Mouse (Mus musculus) kidney, embryonic 16.5 days (tissue): ENCODE data around the gene Lypla2. TPM values are rescaled to one million over a fixed set of nuclear protein-coding genes. Genes with fewer than 3 reads are reported as not detected.

Experiments
- ATAC-seq: fragments of 200-750 bp; cut with Nextera tagmentation; 2 replicates; pipeline ENCODE4 v1.8.0; 2017; ENCODE audit warnings: moderate TSS enrichment; ENCODE audit not compliant: low FRiP score, low TSS enrichment
- H3K27ac ChIP-seq: fragments of 300-500 bp; sonication (generic); 2 replicates; pipeline ENCODE4 v1.5.1; 2014; ENCODE audit warnings: low read length
- H3K27me3 ChIP-seq: fragments of 300-500 bp; sonication (generic); 2 replicates; pipeline ENCODE4 v1.6.1; 2014; ENCODE audit warnings: low read length, control low read depth, mixed read lengths; ENCODE audit not compliant: insufficient read depth
- H3K36me3 ChIP-seq: fragments of 300-500 bp; sonication (generic); 2 replicates; pipeline ENCODE4 v1.6.1; 2014; ENCODE audit warnings: low read length, control low read depth, mixed read lengths; ENCODE audit not compliant: insufficient read depth
- H3K4me1 ChIP-seq: fragments of 300-500 bp; sonication (generic); 2 replicates; pipeline ENCODE4 v1.6.1; 2014; ENCODE audit warnings: low read length, control low read depth, mixed read lengths; ENCODE audit not compliant: insufficient read depth
- H3K4me2 ChIP-seq: fragments of 300-500 bp; sonication (generic); replicated peaks from 2 replicates; pipeline ENCODE4 v1.6.1; 2014; ENCODE audit warnings: low read depth, low read length
- H3K4me3 ChIP-seq: fragments of 300-500 bp; sonication (generic); 2 replicates; pipeline ENCODE4 v1.5.1; 2014; ENCODE audit warnings: mild to moderate bottlenecking, low read length
- H3K9ac ChIP-seq: fragments of 300-500 bp; sonication (generic); replicated peaks from 2 replicates; pipeline ENCODE4 v1.6.1; 2014; ENCODE audit warnings: low read length
- H3K9me3 ChIP-seq: fragments of 300-500 bp; sonication (generic); 2 replicates; pipeline ENCODE4 v1.6.1; 2016; ENCODE audit warnings: low read length, control low read depth
- WGBS: fragments of 180-500 bp; shearing (Covaris S2); extraction: QIAGEN DNeasy Blood & Tissue Kit; methylation state at CpG from one replicate; pipeline ENCODE4 v1.1.7; 2014; 5-methylcytosine and 5-hydroxymethylcytosine counted together
- polyA plus RNA-seq: library from polyadenylated mRNA; unstranded; fragments of >200 nt; fragmentation: Nextera tagmentation; extraction: Ambion mirVana; gene quantifications from 2 replicates; pipeline ENCODE4 v1.2.1, GENCODE M21; 2015

Lypla2 gene
- polyA plus RNA-seq, 1 experiment from 2014 or later = 147 TPM

DNA sequence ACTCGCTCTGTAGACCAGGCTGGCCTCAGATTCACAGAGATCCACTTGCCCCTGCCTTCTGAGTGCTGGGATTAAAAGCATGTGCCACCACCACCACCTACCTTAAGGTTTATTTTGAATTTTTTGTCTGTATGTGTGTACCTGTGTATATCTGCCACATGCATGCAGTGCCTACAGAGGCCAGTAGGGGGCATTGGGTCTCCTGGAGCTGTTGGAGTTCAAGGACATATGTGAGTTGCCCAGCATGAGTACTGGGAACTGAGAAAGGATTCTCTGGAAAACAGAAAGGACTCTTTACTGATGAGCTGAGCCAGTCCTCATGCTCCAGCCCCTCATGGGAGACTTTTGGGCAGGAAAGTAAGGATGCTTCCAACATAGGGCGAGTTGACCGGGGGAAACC, 20.9 kb downstream of the Lypla2 start:
- Histone ChIP-seq H3K4me2 (no peak overlapping the region), H3K27ac (no peak overlapping the region), H3K9me3 (no peaks in the 10 kb centered on the region), H3K4me1 (peaks cover 15% of the 10 kb centered on the region), H3K36me3 (peaks cover 29% of the 10 kb centered on the region), H3K27me3 (no peaks in the 10 kb centered on the region), H3K9ac (no peak overlapping the region), H3K4me3 (no peak overlapping the region)
- no peak for ATAC-seq
- WGBS = 96% methylated on average over 3 of the region's 3 CpGs

DNA sequence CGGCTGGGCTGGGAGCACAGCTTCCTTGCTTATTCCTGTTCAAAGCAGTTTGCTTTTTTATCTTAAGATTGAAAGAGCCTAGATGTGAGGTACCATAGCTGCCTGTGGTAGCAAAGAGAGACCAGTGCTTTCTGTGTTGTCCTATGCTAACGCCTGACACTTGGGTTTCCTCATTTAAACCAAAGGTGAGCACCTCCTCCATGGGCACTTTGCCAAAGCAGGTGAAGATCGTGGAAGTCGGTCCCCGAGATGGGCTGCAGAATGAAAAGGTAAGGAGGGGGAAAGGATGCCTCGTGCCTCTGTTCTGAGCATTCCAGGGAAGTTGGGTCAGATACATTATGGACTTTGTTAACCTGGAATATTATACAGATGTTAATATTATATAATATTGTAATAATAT, 22.1 kb downstream of the Lypla2 start:
- no peaks in the 10 kb centered on the region for H3K9me3 ChIP-seq
- 0 out of 2 replicates have a peak overlapping the region, but pooled peaks have one; percentile 14 for H3K27ac ChIP-seq

DNA sequence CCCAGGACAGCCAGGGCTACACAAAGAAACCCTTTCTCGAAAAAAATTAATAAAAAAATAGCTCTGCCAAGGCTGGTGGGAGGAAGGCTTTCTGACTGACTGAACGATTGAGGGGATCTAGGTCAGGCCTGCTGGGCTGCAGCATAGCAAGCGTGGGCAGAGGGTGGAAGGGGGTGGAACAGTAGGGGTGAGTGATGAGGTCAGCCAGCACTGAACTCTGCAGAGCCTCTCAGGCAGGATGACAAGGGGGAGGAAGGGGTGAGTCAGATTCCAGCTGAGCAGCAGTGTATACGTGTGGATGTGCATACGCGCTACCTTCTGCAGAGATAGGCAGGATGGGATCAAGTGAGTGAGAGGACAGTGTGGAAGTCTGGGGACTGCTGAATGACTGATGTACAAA, 22.5 kb downstream of the Lypla2 start:
- H3K27ac ChIP-seq = no peak overlapping the region
- H3K9me3 ChIP-seq = no peaks in the 10 kb centered on the region
- peak; percentile 32; the same call in 1 of the 2 replicates for ATAC-seq
- H3K9ac ChIP-seq = no peak overlapping the region
- H3K36me3 ChIP-seq = peaks cover 20% of the 10 kb centered on the region
- H3K4me2 ChIP-seq = no peak overlapping the region
- no peaks in the 10 kb centered on the region for H3K27me3 ChIP-seq
- WGBS = 36% methylated on average over 6 of the region's 6 CpGs
- H3K4me3 ChIP-seq = no peak overlapping the region
- H3K4me1 ChIP-seq = peaks cover 21% of the 10 kb centered on the region

More for the DNA sequence above, 22.1 kb downstream of the Lypla2 start:
- 77% methylated on average over 6 of the region's 6 CpGs for WGBS
- no peak overlapping the region for H3K4me2 ChIP-seq
- peaks cover 22% of the 10 kb centered on the region for H3K36me3 ChIP-seq
- no peak overlapping the region for H3K9ac ChIP-seq
- no peaks in the 10 kb centered on the region for H3K27me3 ChIP-seq
- H3K4me3 ChIP-seq = no peak overlapping the region
- ATAC-seq = no peak
- H3K4me1 ChIP-seq = peaks cover 21% of the 10 kb centered on the region

DNA sequence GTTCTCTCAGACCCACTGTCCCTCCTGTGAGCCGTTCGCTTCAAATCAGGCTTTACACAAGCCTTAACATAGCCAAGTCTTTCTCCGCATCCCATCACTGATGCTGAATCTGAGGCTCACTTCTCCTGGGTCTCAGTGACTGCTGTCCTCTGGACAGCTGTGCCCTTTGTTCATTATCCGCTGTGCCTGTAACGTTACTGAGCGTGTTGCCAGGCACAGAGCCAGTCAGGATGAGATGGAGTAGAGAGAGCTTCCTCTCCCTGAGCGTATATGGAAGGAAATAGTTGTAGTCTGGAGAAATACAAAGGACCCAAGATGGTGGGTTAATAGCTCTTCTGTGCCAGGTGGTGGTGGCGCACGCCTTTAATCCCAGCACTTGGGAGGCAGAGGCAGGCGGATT, 23.0 kb downstream of the Lypla2 start:
- peaks cover 20% of the 10 kb centered on the region for H3K36me3 ChIP-seq
- peaks cover 21% of the 10 kb centered on the region for H3K4me1 ChIP-seq
- H3K9me3 ChIP-seq = no peaks in the 10 kb centered on the region
- no peak overlapping the region for H3K9ac ChIP-seq
- WGBS = 83% methylated on average over 10 of the region's 10 CpGs
- H3K4me3 ChIP-seq = no peak overlapping the region
- H3K27me3 ChIP-seq = no peaks in the 10 kb centered on the region
- no peak overlapping the region for H3K4me2 ChIP-seq
- ATAC-seq = no peak
- H3K27ac ChIP-seq = 0 out of 2 replicates have a peak overlapping the region, but pooled peaks have one; percentile 20

DNA sequence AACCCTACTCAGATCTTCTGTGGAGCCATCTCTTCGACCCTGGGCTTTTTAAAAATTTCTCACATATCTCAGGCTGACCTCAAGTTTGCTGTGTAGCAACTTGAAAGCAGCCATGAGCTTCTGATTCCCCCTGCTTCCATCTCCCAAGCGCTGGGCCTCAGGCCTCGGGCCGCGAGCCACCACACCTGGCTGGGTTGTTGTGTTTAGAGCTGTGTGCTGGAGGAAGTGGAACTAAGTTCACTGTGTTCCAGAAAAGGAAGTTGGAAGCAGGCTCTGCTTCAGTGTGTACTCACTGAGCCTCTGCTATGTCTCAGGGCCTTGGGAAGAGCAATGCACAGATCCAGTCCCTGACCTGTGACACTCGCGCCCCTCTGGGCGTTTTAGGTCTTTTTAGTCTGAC, 24.3 kb downstream of the Lypla2 start:
- peaks cover 18% of the 10 kb centered on the region for H3K36me3 ChIP-seq
- H3K27me3 ChIP-seq = no peaks in the 10 kb centered on the region
- H3K4me2 ChIP-seq = no peak overlapping the region
- H3K4me3 ChIP-seq = no peak overlapping the region
- H3K9ac ChIP-seq = no peak overlapping the region
- H3K4me1 ChIP-seq = peaks cover 24% of the 10 kb centered on the region
- no peak overlapping the region for H3K27ac ChIP-seq
- no peak for ATAC-seq
- WGBS = 88% methylated on average over 8 of the region's 8 CpGs
- H3K9me3 ChIP-seq = no peaks in the 10 kb centered on the region

DNA sequence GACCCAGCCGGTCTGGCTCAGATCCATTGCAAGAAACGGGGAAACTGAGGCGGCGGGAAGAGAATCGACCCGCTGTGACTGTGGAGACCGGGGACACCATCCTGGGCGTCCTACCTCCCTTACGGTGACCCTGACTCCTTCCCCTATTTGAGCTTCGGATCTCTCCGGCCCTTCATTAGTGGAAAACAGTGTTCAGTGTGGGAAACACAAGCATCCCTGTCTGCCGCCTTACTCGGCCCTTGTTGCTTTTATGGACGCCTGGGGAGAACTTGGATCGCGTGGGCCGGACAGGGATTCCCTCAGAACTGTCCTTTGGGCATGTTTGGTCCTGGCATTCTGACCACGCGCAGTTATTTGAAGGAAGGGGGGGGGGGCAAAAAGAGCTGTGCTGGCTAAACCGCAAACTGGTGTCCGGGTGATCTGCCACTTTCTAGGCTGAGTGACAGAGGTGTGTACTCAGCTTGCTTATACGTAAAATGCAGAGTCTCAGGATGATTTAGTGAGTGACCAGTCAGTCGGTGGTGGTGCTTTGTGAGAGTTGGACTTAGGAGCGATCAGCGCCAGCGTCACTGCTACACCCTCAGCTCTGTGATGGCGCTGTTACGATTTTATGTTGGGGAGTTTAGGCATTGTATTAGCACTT, 25.6 kb downstream of the Lypla2 start:
- no peaks in the 10 kb centered on the region for H3K27me3 ChIP-seq
- peak overlapping the region; percentile 68 for H3K27ac ChIP-seq
- peaks cover 8% of the 10 kb centered on the region; the same call in 1 of the 2 replicates for H3K36me3 ChIP-seq
- peak overlapping the region; percentile 85 for H3K9ac ChIP-seq
- ATAC-seq = no peak
- peak overlapping the region; percentile 84 for H3K4me2 ChIP-seq
- 1% methylated on average over 28 of the region's 28 CpGs for WGBS
- peaks cover 25% of the 10 kb centered on the region for H3K4me1 ChIP-seq
- peak overlapping the region; percentile 93 for H3K4me3 ChIP-seq
- no peaks in the 10 kb centered on the region for H3K9me3 ChIP-seq

DNA sequence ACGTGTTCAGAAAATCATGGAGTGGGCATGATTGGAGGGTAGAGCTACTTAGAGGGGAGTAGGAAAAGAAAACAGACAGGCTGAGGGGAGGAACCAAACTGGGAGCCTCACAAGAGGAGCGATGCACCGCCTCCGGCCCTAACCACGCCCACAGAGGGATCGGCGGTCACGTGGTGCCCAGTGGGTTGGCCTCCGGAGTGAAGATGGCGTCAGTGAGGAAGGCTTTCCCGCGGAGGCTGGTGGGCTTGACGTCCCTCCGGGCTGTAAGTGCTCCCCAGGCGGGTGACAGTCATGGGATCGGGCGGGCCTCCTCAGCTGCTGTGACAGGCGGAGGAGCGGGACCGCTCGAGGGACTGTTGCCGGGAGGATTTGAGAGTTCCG, 26.2 kb downstream of the Lypla2 start, which contains the start of gene Hmgcl:
TSS of gene Hmgcl (plus strand) at position 171 of the 381 bp plus-strand sequence.
- H3K36me3 ChIP-seq = peaks cover 3% of the 10 kb centered on the region; the same call in 1 of the 2 replicates
- peak within 1 kb of the TSS; percentile 84 for H3K4me2 ChIP-seq
- peak; percentile 91 for ATAC-seq
- peak within 1 kb of the TSS; percentile 93 for H3K4me3 ChIP-seq
- no peaks in the 10 kb centered on the region for H3K9me3 ChIP-seq
- peak within 1 kb of the TSS; percentile 68 for H3K27ac ChIP-seq
- no peaks in the 10 kb centered on the region for H3K27me3 ChIP-seq
- H3K9ac ChIP-seq = peak within 1 kb of the TSS; percentile 85
- peaks cover 25% of the 10 kb centered on the region for H3K4me1 ChIP-seq
- WGBS = under 1% methylated on average over 23 of the region's 23 CpGs

DNA sequence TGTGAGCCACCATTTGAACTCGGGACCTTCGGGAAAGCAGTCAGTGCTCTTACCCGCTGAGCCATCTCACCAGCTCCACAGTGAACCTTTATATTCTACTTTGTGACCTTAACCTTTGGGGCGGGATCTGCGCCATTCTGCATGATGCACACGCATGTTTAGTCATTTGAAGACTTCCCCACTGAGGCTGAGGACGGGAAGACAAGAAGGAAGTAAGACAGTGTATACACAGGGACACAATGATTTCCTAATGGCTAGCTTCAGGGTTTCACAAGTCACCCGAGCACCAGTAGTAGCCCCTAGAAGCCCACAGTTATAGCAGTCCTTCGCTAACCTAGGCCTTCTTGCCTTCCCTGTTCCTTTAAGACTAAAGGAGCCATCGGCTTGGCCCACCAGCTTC, 26.7 kb downstream of the Lypla2 start:
- peak overlapping the region; percentile 84 for H3K4me2 ChIP-seq
- H3K4me3 ChIP-seq = peak overlapping the region; percentile 93
- peaks cover 3% of the 10 kb centered on the region; the same call in 1 of the 2 replicates for H3K9me3 ChIP-seq
- peak overlapping the region; percentile 66 for H3K27ac ChIP-seq
- H3K9ac ChIP-seq = peak overlapping the region; percentile 85
- peaks cover 25% of the 10 kb centered on the region for H3K4me1 ChIP-seq
- H3K27me3 ChIP-seq = no peaks in the 10 kb centered on the region
- WGBS = 70% methylated on average over 10 of the region's 10 CpGs
- ATAC-seq = peak; percentile 28; the same call in 1 of the 2 replicates
- H3K36me3 ChIP-seq = peaks cover 4% of the 10 kb centered on the region; the same call in 1 of the 2 replicates

DNA sequence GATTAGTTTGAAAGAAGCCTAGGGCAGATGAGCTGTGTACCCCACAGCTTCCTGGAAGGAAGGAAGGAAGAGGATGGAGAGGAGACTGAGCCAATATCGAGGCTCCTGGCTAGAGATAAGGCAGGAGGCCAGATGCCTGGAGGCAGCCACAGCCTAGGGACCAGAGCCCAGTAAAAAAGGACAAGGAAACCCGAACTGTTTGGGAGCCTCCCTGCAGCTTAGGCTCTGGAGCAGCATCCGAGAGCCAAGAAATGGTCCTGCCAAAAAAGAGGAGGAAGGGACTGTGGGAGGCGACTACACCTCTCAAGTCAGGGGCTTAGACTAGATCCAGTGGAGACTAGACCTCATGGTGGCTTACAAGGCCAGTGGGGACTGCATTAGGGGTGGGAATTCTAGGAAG, 29.0 kb downstream of the Lypla2 start:
- Histone ChIP-seq H3K9ac (0 out of 2 replicates have a peak overlapping the region, but pooled peaks have one; percentile 0), H3K4me3 (no peak overlapping the region), H3K9me3 (peaks cover 3% of the 10 kb centered on the region; the same call in 1 of the 2 replicates), H3K4me1 (peaks cover 13% of the 10 kb centered on the region), H3K27ac (no peak overlapping the region), H3K36me3 (peaks cover 15% of the 10 kb centered on the region; the same call in 1 of the 2 replicates), H3K27me3 (no peaks in the 10 kb centered on the region), H3K4me2 (no peak overlapping the region)
- no peak for ATAC-seq
- WGBS = 60% methylated on average over 4 of the region's 4 CpGs

DNA sequence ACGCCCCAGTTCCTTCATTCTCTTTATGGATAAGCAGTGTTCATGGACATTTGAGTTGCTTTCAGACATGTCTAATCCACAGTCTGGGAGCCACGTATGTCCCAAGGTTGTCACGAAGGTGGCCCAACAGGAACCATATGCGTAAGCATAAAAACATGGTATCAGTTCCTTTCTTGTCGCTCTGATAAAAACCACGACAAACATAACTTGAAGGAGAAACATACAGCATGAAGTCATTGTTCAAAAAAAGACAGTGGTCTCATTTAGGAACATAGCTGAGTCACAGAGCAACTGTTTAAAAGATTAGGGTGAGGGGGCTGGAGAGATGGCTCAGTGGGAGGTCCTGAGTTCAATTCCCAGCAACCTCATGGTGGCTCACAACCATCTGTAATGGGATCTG, 30.2 kb downstream of the Lypla2 start:
- Histone ChIP-seq H3K9ac (no peak overlapping the region), H3K36me3 (peaks cover 15% of the 10 kb centered on the region; the same call in 1 of the 2 replicates), H3K4me1 (peaks cover 10% of the 10 kb centered on the region), H3K9me3 (peaks cover 3% of the 10 kb centered on the region; the same call in 1 of the 2 replicates), H3K27ac (no peak overlapping the region), H3K4me3 (no peak overlapping the region), H3K27me3 (no peaks in the 10 kb centered on the region), H3K4me2 (no peak overlapping the region)
- no peak for ATAC-seq
- WGBS = 89% methylated on average over 6 of the region's 6 CpGs
